Comparison of ENCODE assay signal across 11 mouse cellular contexts in genomic region chr1:178454125-178454524, GRCm38 (mm10). TPM values are rescaled to one million over a fixed set of nuclear protein-coding genes. Genes with fewer than 3 reads are reported as not detected.
DNase-seq lines count a peak whose midpoint lies in the region.
"Had no signal": no experiment of that assay in that cellular context is flagged by ENCODE, and none has a peak within 500 bp of the region (broad histone marks: within the 10 kb centered on the region; RNA-seq: fewer than 3 reads in every experiment).

No protein-coding gene starts in this region.

- peak; percentile 4 for DNase-seq in adrenal gland, postnatal 25 days
- no peak for DNase-seq in adrenal gland, adult 8-10 months
- peak; percentile 28 for DNase-seq in layer of hippocampus, adult 11-12 months (ENCODE audit: low spot score)
- no peak for DNase-seq in layer of hippocampus, adult 9-10 months (ENCODE audit: low spot score)
- DNase-seq in cerebellum, adult 9-11 months, result peak; percentile 99
- DNase-seq in layer of hippocampus, postnatal 10 days (ENCODE audit: low spot score in 2 of 2), result peak; percentile 19 to 46
- no peak for DNase-seq in embryo, embryonic 9.5 days (ENCODE audit: extremely low spot score)
- DNase-seq in embryo, embryonic 10 days (ENCODE audit: low spot score), result no peak
- DNase-seq: gastrocnemius, postnatal 25 days; lung, postnatal 10 days; thymus, postnatal 4 days had no signal

RNA-seq across cellular contexts. Expression of gene Efcab2, which starts 48.2 kb away (rescaled TPM):
- 2.3 and 4.5 TPM in 2 replicates for total RNA-seq in adrenal gland, postnatal 25 days (2021)
- total RNA-seq in adrenal gland, adult 8-10 months (2022), result 1 to 10 TPM; 3.4 to 5.2 (median 4.1) TPM
- 10 to 100 TPM; 10.6 to 11.1 TPM for total RNA-seq in layer of hippocampus, postnatal 10 days (2021)

Comparison
In these comparisons a context has a peak if more than half of its experiments do, and no peak if none do; other contexts are left out.
1. DNase-seq: peak in adrenal gland, postnatal 25 days (single experiment), layer of hippocampus, adult 11-12 months (single experiment), cerebellum, adult 9-11 months (single experiment) and layer of hippocampus, postnatal 10 days (2 of 2); none in adrenal gland, adult 8-10 months (single experiment), layer of hippocampus, adult 9-10 months (single experiment), embryo, embryonic 9.5 days (single experiment) and embryo, embryonic 10 days (single experiment).